Mouse (Mus musculus): ENCODE measurements at regions not wholly inside any gene's neighbourhood (a gene's known extent, or its start where the extent isn't known, plus 50 kb on each side); places are given as distances from the start of the nearest gene placed in this dataset.
A peak's percentile ranks its signal among the peaks of the same experiment; 100 is the strongest.

DNA sequence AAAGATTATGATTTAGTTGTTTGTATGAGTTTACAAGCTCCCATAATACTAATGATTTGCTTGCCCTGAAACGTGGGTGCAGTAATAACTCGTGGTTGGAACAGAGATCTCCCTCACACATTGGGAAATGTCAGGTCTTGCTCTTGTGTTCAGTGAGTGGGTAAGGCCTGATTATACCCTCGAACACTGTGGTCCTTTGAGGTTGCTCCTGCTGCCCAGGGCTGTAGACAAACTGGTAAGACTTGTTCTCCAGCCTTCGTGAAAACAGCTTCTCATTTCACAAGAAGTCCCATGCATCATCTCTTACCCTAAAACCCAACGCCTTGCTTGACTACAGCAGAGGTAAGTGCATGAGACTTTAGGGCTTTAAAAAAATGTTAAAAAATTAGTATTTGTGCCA, 119.9 kb downstream of the Cldn1 start:
- no peak overlapping the region for H3K27ac ChIP-seq (ENCODE audit: insufficient read depth, low read depth, low read length)
- H3K4me3 ChIP-seq (ENCODE audit: insufficient read depth, low read depth, low read length) = no peak overlapping the region
- no peaks in the 10 kb centered on the region for H3K27me3 ChIP-seq (replicated peaks; ENCODE audit: control insufficient read depth, insufficient read depth, low read length)
- peaks cover 11% of the 10 kb centered on the region; the same call in 1 of the 2 replicates for H3K4me1 ChIP-seq (ENCODE audit: control insufficient read depth, insufficient read depth, low read length)
- TF ChIP-seq CTCF (conservative IDR thresholded peaks at IDR 0.05; ENCODE audit: insufficient read depth, insufficient read length, low read depth, low read length) = no peak
- TF ChIP-seq POLR2A (IDR thresholded peaks at IDR 0.05; ENCODE audit: low read depth, low read length) = no peak
- H3K36me3 ChIP-seq (ENCODE audit: control insufficient read depth, insufficient read depth, low read length) = no peaks in the 10 kb centered on the region
- WGBS = 58% methylated on average over 5 of the region's 5 CpGs
- no peak for DNase-seq

DNA sequence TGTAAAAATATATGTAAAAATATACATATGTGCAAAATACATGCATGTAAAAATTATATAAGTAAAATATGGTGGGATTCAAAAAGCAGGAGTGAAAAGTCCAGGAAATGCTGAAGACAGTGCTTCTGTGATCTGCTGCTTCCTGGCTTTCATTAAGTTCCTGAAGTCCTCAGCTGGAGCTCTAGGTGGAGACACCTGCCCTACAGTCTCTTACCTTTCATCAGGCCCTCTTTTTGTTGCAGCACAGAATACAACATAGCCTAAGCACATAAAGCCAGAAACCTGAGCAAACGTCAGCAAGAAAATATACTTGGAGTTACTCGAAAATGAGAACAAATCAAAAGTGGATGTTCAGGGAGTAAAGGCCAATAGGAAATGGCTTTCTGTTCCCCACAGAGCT, 120.6 kb downstream of the Cldn1 start:
- Histone ChIP-seq H3K4me3 (ENCODE audit: insufficient read depth, low read depth, low read length) (no peak overlapping the region), H3K27me3 (replicated peaks; ENCODE audit: control insufficient read depth, insufficient read depth, low read length) (no peaks in the 10 kb centered on the region), H3K4me1 (ENCODE audit: control insufficient read depth, insufficient read depth, low read length) (peaks cover 11% of the 10 kb centered on the region; the same call in 1 of the 2 replicates), H3K27ac (ENCODE audit: insufficient read depth, low read depth, low read length) (no peak overlapping the region), H3K36me3 (ENCODE audit: control insufficient read depth, insufficient read depth, low read length) (no peaks in the 10 kb centered on the region)
- TF ChIP-seq CTCF (conservative IDR thresholded peaks at IDR 0.05; ENCODE audit: insufficient read depth, insufficient read length, low read depth, low read length) = no peak
- TF ChIP-seq POLR2A (IDR thresholded peaks at IDR 0.05; ENCODE audit: low read depth, low read length) = no peak
- 76% methylated on average over 2 of the region's 2 CpGs for WGBS
- no peak for DNase-seq

DNA sequence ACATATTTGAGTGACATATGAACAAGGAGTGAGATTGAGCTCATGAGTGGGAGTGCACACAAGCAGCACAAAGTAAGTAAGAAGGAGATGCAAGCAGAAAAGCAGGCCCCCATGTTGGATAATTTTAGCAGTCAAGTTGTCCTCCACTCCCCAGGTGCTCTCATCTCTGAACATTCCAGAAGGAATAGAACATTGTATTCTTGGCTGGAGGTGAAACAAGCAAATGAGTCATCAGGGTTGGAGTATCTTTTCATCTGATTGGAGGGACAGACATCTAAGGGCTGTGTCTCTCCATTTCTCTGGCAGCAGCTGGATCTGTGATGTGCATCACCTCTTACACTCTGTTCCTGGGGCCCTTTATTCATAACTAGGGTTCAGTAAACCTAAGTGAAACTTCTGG, 122.7 kb downstream of the Cldn1 start:
- no peak overlapping the region for H3K4me3 ChIP-seq (ENCODE audit: insufficient read depth, low read depth, low read length)
- H3K27ac ChIP-seq (ENCODE audit: insufficient read depth, low read depth, low read length) = peak overlapping the region; percentile 45
- no peaks in the 10 kb centered on the region for H3K27me3 ChIP-seq (replicated peaks; ENCODE audit: control insufficient read depth, insufficient read depth, low read length)
- no peaks in the 10 kb centered on the region for H3K36me3 ChIP-seq (ENCODE audit: control insufficient read depth, insufficient read depth, low read length)
- DNase-seq = no peak
- TF ChIP-seq POLR2A (IDR thresholded peaks at IDR 0.05; ENCODE audit: low read depth, low read length) (no peak), CTCF (conservative IDR thresholded peaks at IDR 0.05; ENCODE audit: insufficient read depth, insufficient read length, low read depth, low read length) (no peak)
- H3K4me1 ChIP-seq (ENCODE audit: control insufficient read depth, insufficient read depth, low read length) = peaks cover 11% of the 10 kb centered on the region; the same call in 1 of the 2 replicates

DNA sequence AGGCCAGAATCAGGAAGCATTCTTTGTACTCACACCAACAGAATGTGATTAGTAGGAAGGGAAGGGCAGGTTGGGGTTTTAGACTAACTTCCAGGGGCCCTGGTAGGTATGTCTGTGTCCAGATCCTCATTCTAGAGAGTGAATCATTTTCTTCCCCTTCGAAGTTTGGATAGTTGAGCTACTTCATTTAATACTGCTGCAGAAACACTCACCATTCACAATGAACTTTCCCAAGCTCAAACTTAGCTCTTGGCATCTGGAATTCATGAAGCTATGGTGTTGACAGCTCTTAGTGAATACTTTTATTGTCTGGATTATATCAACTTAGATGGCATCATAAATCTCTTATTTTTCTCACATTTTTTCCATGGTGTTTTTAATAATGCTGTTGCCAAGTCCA, 123.7 kb downstream of the Cldn1 start:
- Histone ChIP-seq H3K27ac (ENCODE audit: insufficient read depth, low read depth, low read length) (no peak overlapping the region), H3K27me3 (replicated peaks; ENCODE audit: control insufficient read depth, insufficient read depth, low read length) (no peaks in the 10 kb centered on the region), H3K36me3 (ENCODE audit: control insufficient read depth, insufficient read depth, low read length) (no peaks in the 10 kb centered on the region), H3K4me3 (ENCODE audit: insufficient read depth, low read depth, low read length) (no peak overlapping the region), H3K4me1 (ENCODE audit: control insufficient read depth, insufficient read depth, low read length) (peaks cover 11% of the 10 kb centered on the region; the same call in 1 of the 2 replicates)
- DNase-seq = peak; percentile 9
- TF ChIP-seq CTCF (conservative IDR thresholded peaks at IDR 0.05; ENCODE audit: insufficient read depth, insufficient read length, low read depth, low read length) = no peak
- TF ChIP-seq POLR2A (IDR thresholded peaks at IDR 0.05; ENCODE audit: low read depth, low read length) = no peak
- 56% methylated on average over 1 of the region's 1 CpGs for WGBS

DNA sequence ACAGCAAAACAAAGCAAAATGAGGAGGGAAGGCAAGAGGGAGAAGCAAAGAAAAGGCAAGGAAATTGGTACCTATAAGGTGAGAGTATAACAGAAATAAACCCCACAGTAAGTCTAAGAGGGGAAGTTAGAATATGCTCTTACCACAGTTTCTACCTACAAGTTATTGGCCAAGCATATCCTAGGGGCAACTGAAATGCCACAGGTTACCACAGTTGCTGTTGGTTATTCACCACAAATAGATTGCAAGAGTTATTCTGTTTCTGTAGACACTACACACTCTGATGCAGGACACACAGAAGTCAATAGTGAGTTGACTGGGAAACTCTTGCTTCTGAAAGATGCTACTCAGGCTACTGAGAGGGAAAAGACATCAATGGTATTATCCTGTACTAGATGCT, 129.7 kb upstream of the P3h2 start:
- no peak for DNase-seq
- H3K4me1 ChIP-seq (ENCODE audit: control insufficient read depth, insufficient read depth, low read length) = no peaks in the 10 kb centered on the region
- no peak overlapping the region for H3K27ac ChIP-seq (ENCODE audit: insufficient read depth, low read depth, low read length)
- H3K27me3 ChIP-seq (replicated peaks; ENCODE audit: control insufficient read depth, insufficient read depth, low read length) = no peaks in the 10 kb centered on the region; the same call in 1 of the 2 replicates
- no peaks in the 10 kb centered on the region for H3K36me3 ChIP-seq (ENCODE audit: control insufficient read depth, insufficient read depth, low read length)
- H3K4me3 ChIP-seq (ENCODE audit: insufficient read depth, low read depth, low read length) = no peak overlapping the region
- TF ChIP-seq CTCF (conservative IDR thresholded peaks at IDR 0.05; ENCODE audit: insufficient read depth, insufficient read length, low read depth, low read length) = no peak

DNA sequence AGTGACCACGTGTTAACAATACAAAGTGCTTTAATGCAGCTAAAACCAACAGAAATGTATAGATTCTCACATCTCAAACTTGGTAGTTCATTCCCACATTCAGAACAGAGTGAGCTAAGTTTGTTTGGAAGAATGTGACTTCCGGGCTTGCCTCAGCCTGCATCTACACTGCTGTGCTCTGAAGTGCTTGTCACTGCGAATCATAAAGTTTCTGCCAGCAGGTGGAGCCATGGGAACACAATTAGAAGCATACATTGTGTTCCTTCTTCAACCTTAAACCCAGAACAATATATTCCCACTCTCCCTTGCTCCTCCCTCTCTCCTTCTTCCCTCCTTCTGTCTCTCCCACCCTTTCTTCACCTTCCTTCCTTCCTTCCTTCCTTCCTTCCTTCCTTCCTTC, 128.5 kb upstream of the P3h2 start:
- 7% methylated on average over 3 of the region's 3 CpGs for WGBS
- DNase-seq = peak; percentile 88
- Histone ChIP-seq H3K4me3 (ENCODE audit: insufficient read depth, low read depth, low read length) (no peak overlapping the region), H3K36me3 (ENCODE audit: control insufficient read depth, insufficient read depth, low read length) (no peaks in the 10 kb centered on the region), H3K27me3 (replicated peaks; ENCODE audit: control insufficient read depth, insufficient read depth, low read length) (no peaks in the 10 kb centered on the region; the same call in 1 of the 2 replicates), H3K4me1 (ENCODE audit: control insufficient read depth, insufficient read depth, low read length) (no peaks in the 10 kb centered on the region), H3K27ac (ENCODE audit: insufficient read depth, low read depth, low read length) (no peak overlapping the region)
- TF ChIP-seq POLR2A (IDR thresholded peaks at IDR 0.05; ENCODE audit: low read depth, low read length) (no peak), CTCF (conservative IDR thresholded peaks at IDR 0.05; ENCODE audit: insufficient read depth, insufficient read length, low read depth, low read length) (peak; percentile 83)

DNA sequence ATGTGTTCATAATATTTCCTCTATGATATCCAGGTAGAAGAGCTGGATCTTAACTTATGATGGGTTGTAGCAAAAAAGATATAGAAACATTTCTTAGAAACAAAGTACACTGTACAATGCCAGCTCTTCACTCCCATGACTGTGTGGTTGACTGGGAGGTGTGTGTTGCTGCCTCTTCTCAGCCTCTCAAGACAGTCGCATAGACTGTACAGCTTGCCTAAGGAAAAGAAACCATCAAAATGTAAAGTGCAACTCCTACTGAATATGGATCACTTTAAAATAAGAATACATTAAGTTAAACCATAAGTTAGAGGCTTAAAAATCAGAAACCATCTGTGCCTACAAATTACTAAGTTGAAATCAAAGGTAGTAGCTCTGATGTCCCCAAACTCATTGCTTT, 125.5 kb upstream of the P3h2 start:
- Histone ChIP-seq H3K27ac (ENCODE audit: insufficient read depth, low read depth, low read length) (no peak overlapping the region), H3K4me1 (ENCODE audit: control insufficient read depth, insufficient read depth, low read length) (no peaks in the 10 kb centered on the region), H3K4me3 (ENCODE audit: insufficient read depth, low read depth, low read length) (no peak overlapping the region), H3K36me3 (ENCODE audit: control insufficient read depth, insufficient read depth, low read length) (no peaks in the 10 kb centered on the region), H3K27me3 (replicated peaks; ENCODE audit: control insufficient read depth, insufficient read depth, low read length) (no peaks in the 10 kb centered on the region; the same call in 1 of the 2 replicates)
- WGBS = 88% methylated on average over 1 of the region's 1 CpGs
- TF ChIP-seq CTCF (conservative IDR thresholded peaks at IDR 0.05; ENCODE audit: insufficient read depth, insufficient read length, low read depth, low read length) (no peak), POLR2A (IDR thresholded peaks at IDR 0.05; ENCODE audit: low read depth, low read length) (no peak)
- no peak for DNase-seq

DNA sequence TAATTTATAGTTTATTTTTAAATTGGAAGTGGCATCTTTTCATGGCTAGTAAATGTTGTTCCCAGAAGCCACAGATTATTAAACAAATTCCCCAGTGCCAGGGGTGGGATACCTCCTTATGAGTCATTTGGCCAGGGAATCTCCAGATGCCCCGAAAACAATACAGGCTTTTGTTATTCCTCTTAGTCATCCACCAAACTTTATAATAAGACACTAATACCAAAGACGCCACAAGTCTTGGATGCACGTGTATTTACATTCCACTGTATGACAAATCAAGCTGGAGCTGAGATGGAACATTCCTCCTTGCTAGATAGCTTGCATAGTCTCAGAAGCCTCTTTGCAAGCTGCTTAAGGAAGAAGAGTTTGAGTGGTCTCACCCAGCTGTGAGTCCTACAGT, 105.8 kb upstream of the P3h2 start:
- TF ChIP-seq CTCF (conservative IDR thresholded peaks at IDR 0.05; ENCODE audit: insufficient read depth, insufficient read length, low read depth, low read length) = no peak
- TF ChIP-seq POLR2A (IDR thresholded peaks at IDR 0.05; ENCODE audit: low read depth, low read length) = no peak
- Histone ChIP-seq H3K36me3 (ENCODE audit: control insufficient read depth, insufficient read depth, low read length) (no peaks in the 10 kb centered on the region), H3K27me3 (replicated peaks; ENCODE audit: control insufficient read depth, insufficient read depth, low read length) (no peaks in the 10 kb centered on the region), H3K4me1 (ENCODE audit: control insufficient read depth, insufficient read depth, low read length) (no peaks in the 10 kb centered on the region), H3K27ac (ENCODE audit: insufficient read depth, low read depth, low read length) (no peak overlapping the region), H3K4me3 (ENCODE audit: insufficient read depth, low read depth, low read length) (no peak overlapping the region)
- 74% methylated on average over 3 of the region's 3 CpGs for WGBS
- no peak for DNase-seq
